Mouse (Mus musculus) heart, adult 11 months (tissue): ENCODE measurements around the gene Olfr1211.

Experiments used
- DNase-seq: peaks from one replicate; pipeline ENCODE4 v3.0.0; 2022

The Olfr1211 gene

GRCm38 (mm10) chr2:88938011-88938410 is at the start of gene Olfr1211:
Olfr1211 (minus strand) TSS chr2:88938111.
- DNase-seq: no peak

GRCm38 (mm10) chr2:88980181-88980580 is 42.3 kb upstream of the Olfr1211 start, which contains the start of gene Gm13762:
Gm13762 (minus strand) TSS chr2:88980281.
- DNase-seq: no peak

GRCm38 (mm10) chr2:88953669-88954068 is 15.8 kb upstream of the Olfr1211 start, which contains the start of gene Olfr1212:
Olfr1212 (plus strand) TSS chr2:88953969.
- DNase-seq: no peak

GRCm38 (mm10) chr2:88915057-88915456 is 22.9 kb downstream of the Olfr1211 start, which contains the start of gene Olfr1209:
Olfr1209 (minus strand) TSS chr2:88915157.
- no peak for DNase-seq

GRCm38 (mm10) chr2:88902211-88902610 is 35.7 kb downstream of the Olfr1211 start, which contains the start of gene Olfr1208:
Olfr1208 (minus strand) TSS chr2:88902311.
- no peak for DNase-seq
